Mouse (Mus musculus): Measurements from ENCODE around the gene Per2.

- no peak for TF ChIP-seq TAL1 (IDR thresholded peaks at IDR 0.05; ENCODE audit: low read length)
- TF ChIP-seq GATA1 (IDR thresholded peaks at IDR 0.05; ENCODE audit: low read length), result no peak
These were observed 23.5 kb downstream of the Per2 start for GRCm38 (mm10) chr1:91435606-91436130.
